ENCODE assay signal across 9 mouse cellular contexts in the genomic region with DNA sequence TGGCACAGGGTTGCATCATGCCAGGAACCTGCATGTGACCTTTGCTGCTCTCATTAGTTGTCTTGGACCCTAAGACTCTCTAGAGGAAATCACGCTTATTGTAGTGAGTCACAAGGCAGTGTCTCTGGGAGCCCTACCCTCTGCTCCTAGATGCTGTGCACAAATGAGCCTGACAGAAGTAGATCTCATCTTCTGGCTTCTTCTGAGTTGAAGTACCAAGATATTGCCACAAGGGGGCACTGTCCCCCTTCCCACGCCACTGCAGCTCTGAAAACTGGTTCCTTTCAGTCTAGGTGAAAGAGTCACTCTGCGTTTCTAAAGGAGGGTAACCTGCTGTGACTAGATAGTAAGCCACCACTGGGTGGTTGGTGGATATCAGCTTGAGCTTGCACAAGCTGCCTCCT.
DNase-seq lines count a peak whose midpoint lies in the region; ATAC-seq and TF ChIP-seq lines count a peak whose summit lies in the region.
"Had no signal": no experiment of that assay in that cellular context is flagged by ENCODE, and none has a peak within 500 bp of the region (broad histone marks: within the 10 kb centered on the region; RNA-seq: fewer than 3 reads in every experiment).

No protein-coding gene starts in this region.

- H3K27me3 ChIP-seq in ES-Bruce4 (ENCODE audit: control insufficient read depth, insufficient read depth, low read length, poor library complexity, severe bottlenecking) = no peaks in the 10 kb centered on the region
- no peaks in the 10 kb centered on the region for H3K27me3 ChIP-seq in embryonic facial prominence, embryonic 13.5 days
- no peaks in the 10 kb centered on the region for H3K27me3 ChIP-seq in heart, embryonic 12.5 days (replicated peaks)
- no peaks in the 10 kb centered on the region for H3K27me3 ChIP-seq in kidney, postnatal 0 days (ENCODE audit: insufficient read depth, low read length)
- no peaks in the 10 kb centered on the region for H3K27me3 ChIP-seq in liver, embryonic 13.5 days
- H3K27me3 ChIP-seq: heart, embryonic 15.5 days had no signal

- peak; percentile 76 to 83 for DNase-seq in adrenal gland, postnatal 36 days
- peak; percentile 83 for DNase-seq in kidney, postnatal 0 days (ENCODE audit: low spot score)
- peak; percentile 28 for DNase-seq in liver, embryonic 13.5 days
- peak; percentile 77 for DNase-seq in neural tube, embryonic 10.5 days (ENCODE audit: extremely low spot score, low spot score)
- peak; percentile 35 to 67 for DNase-seq in thymus, postnatal 10 days (ENCODE audit: low spot score in 2 of 2)

- no peak overlapping the region for H3K4me3 ChIP-seq in ES-Bruce4 (ENCODE audit: low read depth, low read length)
- no peak overlapping the region for H3K4me3 ChIP-seq in embryonic facial prominence, embryonic 13.5 days
- no peak overlapping the region for H3K4me3 ChIP-seq in heart, embryonic 12.5 days
- H3K4me3 ChIP-seq in kidney, postnatal 0 days (replicated peaks; ENCODE audit: low read depth, low read length) = no peak overlapping the region
- no peak overlapping the region for H3K4me3 ChIP-seq in liver, embryonic 13.5 days (replicated peaks)
- H3K4me3 ChIP-seq: heart, embryonic 15.5 days had no signal

- no peak for TF ChIP-seq POLR2A in ES-Bruce4 (IDR thresholded peaks at IDR 0.05; ENCODE audit: insufficient read depth, low read length)

- no peaks in the 10 kb centered on the region for H3K4me1 ChIP-seq in ES-Bruce4 (ENCODE audit: control insufficient read depth, insufficient read depth, low read length)
- peaks cover 25% of the 10 kb centered on the region for H3K4me1 ChIP-seq in embryonic facial prominence, embryonic 13.5 days
- H3K4me1 ChIP-seq in heart, embryonic 12.5 days (replicated peaks) = peaks cover 28% of the 10 kb centered on the region
- peaks cover 2% of the 10 kb centered on the region; the same call in 1 of the 2 replicates for H3K4me1 ChIP-seq in kidney, postnatal 0 days (replicated peaks; ENCODE audit: insufficient read depth, low read length)
- 0 out of 2 replicates have a peak, but pooled peaks cover 2% of the 10 kb centered on the region for H3K4me1 ChIP-seq in liver, embryonic 13.5 days (replicated peaks)

- no peak overlapping the region for H3K4me2 ChIP-seq in embryonic facial prominence, embryonic 13.5 days
- H3K4me2 ChIP-seq in heart, embryonic 12.5 days = no peak overlapping the region
- H3K4me2 ChIP-seq in kidney, postnatal 0 days (ENCODE audit: low read length) = no peak overlapping the region
- no peak overlapping the region for H3K4me2 ChIP-seq in liver, embryonic 13.5 days
- H3K4me2 ChIP-seq: heart, embryonic 15.5 days had no signal

- no peak overlapping the region for H3K27ac ChIP-seq in ES-Bruce4 (ENCODE audit: insufficient read depth, low read length)
- no peak overlapping the region for H3K27ac ChIP-seq in embryonic facial prominence, embryonic 13.5 days
- no peak overlapping the region for H3K27ac ChIP-seq in heart, embryonic 12.5 days (ENCODE audit: poor library complexity, severe bottlenecking)
- H3K27ac ChIP-seq in kidney, postnatal 0 days = no peak overlapping the region
- H3K27ac ChIP-seq in liver, embryonic 13.5 days = no peak overlapping the region
- H3K27ac ChIP-seq: heart, embryonic 15.5 days had no signal

- TF ChIP-seq CTCF in ES-Bruce4 (IDR thresholded peaks at IDR 0.05; ENCODE audit: low read depth, low read length) = peak; percentile 97
- TF ChIP-seq CTCF in kidney, postnatal 0 days (IDR thresholded peaks at IDR 0.05; ENCODE audit: low read depth) = peak; percentile 96

- no peak for TF ChIP-seq EP300 in ES-Bruce4 (IDR thresholded peaks at IDR 0.05; ENCODE audit: insufficient read depth, low read depth, low read length)

- no peaks in the 10 kb centered on the region for H3K9me3 ChIP-seq in ES-Bruce4 (replicated peaks; ENCODE audit: control insufficient read depth, insufficient read depth, low read length, poor library complexity, severe bottlenecking)
- no peaks in the 10 kb centered on the region for H3K9me3 ChIP-seq in embryonic facial prominence, embryonic 13.5 days
- no peaks in the 10 kb centered on the region for H3K9me3 ChIP-seq in heart, embryonic 12.5 days (replicated peaks)
- no peaks in the 10 kb centered on the region for H3K9me3 ChIP-seq in kidney, postnatal 0 days (replicated peaks; ENCODE audit: low read length)
- no peaks in the 10 kb centered on the region for H3K9me3 ChIP-seq in liver, embryonic 13.5 days (replicated peaks)
- H3K9me3 ChIP-seq: heart, embryonic 15.5 days had no signal

- 9% methylated on average over 3 of the region's 3 CpGs for WGBS in embryonic facial prominence, embryonic 13.5 days
- 10% methylated on average over 3 of the region's 3 CpGs for WGBS in heart, embryonic 12.5 days
- 7% methylated on average over 3 of the region's 3 CpGs for WGBS in kidney, postnatal 0 days
- 5% methylated on average over 3 of the region's 3 CpGs for WGBS in liver, embryonic 13.5 days (ENCODE audit: insufficient replicate concordance)

- 0 out of 2 replicates have a peak, but pooled peaks have one; percentile 56 for ATAC-seq in embryonic facial prominence, embryonic 13.5 days (ENCODE audit: insufficient number of reproducible peaks, insufficient read depth, low FRiP score, low TSS enrichment, low read depth)
- ATAC-seq in heart, embryonic 12.5 days (ENCODE audit: insufficient number of reproducible peaks, low FRiP score) = peak; percentile 19; the same call in 1 of the 2 replicates
- ATAC-seq in kidney, postnatal 0 days (replicated peaks; ENCODE audit: low FRiP score, low read depth) = peak; percentile 30
- peak; percentile 43; the same call in 1 of the 2 replicates for ATAC-seq in liver, embryonic 13.5 days (ENCODE audit: low read depth)

- no peak overlapping the region for H3K9ac ChIP-seq in ES-Bruce4 (ENCODE audit: low read depth, poor library complexity, severe bottlenecking)
- no peak overlapping the region for H3K9ac ChIP-seq in embryonic facial prominence, embryonic 13.5 days
- no peak overlapping the region for H3K9ac ChIP-seq in heart, embryonic 12.5 days
- H3K9ac ChIP-seq in kidney, postnatal 0 days (ENCODE audit: low read depth, low read length) = no peak overlapping the region
- no peak overlapping the region for H3K9ac ChIP-seq in liver, embryonic 13.5 days
- H3K9ac ChIP-seq: heart, embryonic 15.5 days had no signal

- H3K36me3 ChIP-seq in ES-Bruce4 (ENCODE audit: control insufficient read depth, insufficient read depth, low read length, poor library complexity, severe bottlenecking) = no peaks in the 10 kb centered on the region
- no peaks in the 10 kb centered on the region for H3K36me3 ChIP-seq in embryonic facial prominence, embryonic 13.5 days
- 0 out of 2 replicates have a peak, but pooled peaks cover 2% of the 10 kb centered on the region for H3K36me3 ChIP-seq in heart, embryonic 12.5 days
- no peaks in the 10 kb centered on the region for H3K36me3 ChIP-seq in kidney, postnatal 0 days (ENCODE audit: insufficient read depth, low read length)
- H3K36me3 ChIP-seq in liver, embryonic 13.5 days = no peaks in the 10 kb centered on the region
- H3K36me3 ChIP-seq: heart, embryonic 15.5 days had no signal

Comparison
In these comparisons a context has a peak if more than half of its experiments do, and no peak if none do; other contexts are left out.
1. DNase-seq: peak in every context shown above with its lines; median percentile 83 in kidney, postnatal 0 days; 80 in adrenal gland, postnatal 36 days; 77 in neural tube, embryonic 10.5 days; 51 in thymus, postnatal 10 days; 28 in liver, embryonic 13.5 days.